Mouse (Mus musculus) neural tube, embryonic 13.5 days (tissue): ENCODE measurements at regions not wholly inside any gene's neighbourhood (a gene's known extent, or its start where the extent isn't known, plus 50 kb on each side); places are given as distances from the start of the nearest gene placed in this dataset.

Experiments
- ATAC-seq: fragments of 200-750 bp; cut with Nextera tagmentation; 2 replicates; pipeline ENCODE4 v1.8.0; 2017; ENCODE audit warnings: low read depth, mild to moderate bottlenecking, moderate TSS enrichment, moderate library complexity
- H3K27ac ChIP-seq: fragments of 300-500 bp; sonication (generic); replicated peaks from 2 replicates; pipeline ENCODE4 v1.5.1; 2015; ENCODE audit warnings: moderate library complexity, mild to moderate bottlenecking, inconsistent platforms
- H3K27me3 ChIP-seq: fragments of 300-500 bp; sonication (generic); 2 replicates; pipeline ENCODE4 v1.6.1; 2015; ENCODE audit warnings: mild to moderate bottlenecking, inconsistent platforms
- H3K36me3 ChIP-seq: fragments of 300-500 bp; sonication (generic); 2 replicates; pipeline ENCODE4 v1.6.1; 2015; ENCODE audit warnings: mild to moderate bottlenecking, inconsistent platforms
- H3K4me1 ChIP-seq: fragments of 300-500 bp; sonication (generic); replicated peaks from 2 replicates; pipeline ENCODE4 v1.6.1; 2015; ENCODE audit warnings: inconsistent platforms
- H3K4me2 ChIP-seq: fragments of 300-500 bp; sonication (generic); 2 replicates; pipeline ENCODE4 v1.6.1; 2015; ENCODE audit warnings: inconsistent platforms, mild to moderate bottlenecking, moderate library complexity
- H3K4me3 ChIP-seq: fragments of 300-500 bp; sonication (generic); 2 replicates; pipeline ENCODE4 v1.5.1; 2015; ENCODE audit warnings: mild to moderate bottlenecking, inconsistent platforms
- H3K9ac ChIP-seq: fragments of 300-500 bp; sonication (generic); 2 replicates; pipeline ENCODE4 v1.6.1; 2015; ENCODE audit warnings: moderate library complexity, mild to moderate bottlenecking, inconsistent platforms
- H3K9me3 ChIP-seq: fragments of 300-500 bp; sonication (generic); 2 replicates; pipeline ENCODE4 v1.6.1; 2016; ENCODE audit warnings: inconsistent platforms
- WGBS: fragments of 180-500 bp; shearing (Covaris S2); methylation state at CpG from one replicate; pipeline ENCODE4 v1.1.7; 2015; 5-methylcytosine and 5-hydroxymethylcytosine counted together

GRCm38 (mm10) chr7:88544393-88544792 is 114.3 kb downstream of the Rab38 start:
- H3K9me3 ChIP-seq: no peaks in the 10 kb centered on the region
- no peaks in the 10 kb centered on the region for H3K27me3 ChIP-seq
- H3K27ac ChIP-seq: no peak overlapping the region
- H3K4me3 ChIP-seq: no peak overlapping the region
- H3K36me3 ChIP-seq: no peaks in the 10 kb centered on the region
- peaks cover 5% of the 10 kb centered on the region; the same call in 1 of the 2 replicates for H3K4me1 ChIP-seq
- no peak overlapping the region for H3K9ac ChIP-seq
- WGBS: 9% methylated on average over 4 of the region's 4 CpGs
- H3K4me2 ChIP-seq: no peak overlapping the region
- ATAC-seq: peak; percentile 96

DNA sequence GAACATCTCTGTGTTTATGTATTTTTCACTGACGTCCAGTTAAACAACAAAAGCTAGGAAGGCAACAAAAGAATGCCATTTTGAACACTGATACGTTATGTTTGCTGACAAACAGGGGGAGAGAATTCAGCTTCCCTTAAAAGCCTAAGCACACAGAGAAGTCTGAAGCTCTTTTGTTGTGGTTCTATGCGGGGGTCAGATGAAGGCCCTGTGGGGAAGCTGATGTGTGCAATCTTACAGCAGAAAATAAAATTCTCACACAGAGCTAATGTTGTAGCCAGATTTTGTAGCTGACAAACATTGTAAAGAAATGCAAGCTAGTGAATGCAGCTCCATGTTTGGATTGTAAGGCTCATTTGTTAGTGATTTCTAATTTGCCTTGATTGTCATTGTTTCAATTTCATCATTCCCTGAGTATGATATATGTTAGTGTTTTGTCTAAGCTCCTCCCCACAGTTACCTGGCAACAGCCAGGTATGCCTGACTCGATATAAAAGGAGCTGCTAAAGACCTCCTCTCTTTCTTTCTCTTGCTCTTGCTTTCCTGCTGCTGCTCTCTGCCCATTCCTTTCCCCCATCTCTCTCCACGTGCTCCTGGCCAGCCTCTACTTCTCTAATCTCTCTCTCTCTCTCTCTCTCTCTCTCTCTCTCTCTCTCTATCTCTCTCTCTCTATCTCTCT is 115.0 kb downstream of the Rab38 start:
- Histone ChIP-seq H3K27me3 (no peaks in the 10 kb centered on the region), H3K36me3 (no peaks in the 10 kb centered on the region), H3K9ac (no peak overlapping the region), H3K4me3 (no peak overlapping the region), H3K4me1 (peaks cover 5% of the 10 kb centered on the region; the same call in 1 of the 2 replicates), H3K27ac (peak overlapping the region; percentile 18; the same call in 1 of the 2 replicates), H3K9me3 (no peaks in the 10 kb centered on the region), H3K4me2 (no peak overlapping the region)
- 0 out of 2 replicates have a peak, but pooled peaks have one; percentile 23 for ATAC-seq
- 41% methylated on average over 5 of the region's 5 CpGs for WGBS

DNA sequence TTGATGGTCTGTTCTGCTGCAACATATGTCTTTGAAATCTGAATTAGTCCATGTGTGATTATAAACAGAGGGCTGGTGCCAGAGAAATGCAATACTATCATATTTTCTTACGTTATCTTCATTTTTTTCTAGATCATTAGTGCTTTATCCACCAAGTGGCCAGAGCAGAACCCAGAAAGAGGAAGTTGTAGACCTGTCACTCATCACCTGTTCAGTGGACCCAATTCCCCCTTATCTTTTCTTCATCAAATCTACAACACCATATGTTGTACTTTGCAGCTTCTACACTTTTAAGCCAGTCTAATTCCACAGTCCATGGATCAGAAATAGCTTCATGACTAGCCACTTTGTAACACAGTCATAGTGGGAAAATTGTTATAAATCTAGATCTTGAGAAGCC is 145.0 kb downstream of the Rab38 start:
- ATAC-seq: no peak
- no peaks in the 10 kb centered on the region for H3K9me3 ChIP-seq
- H3K4me1 ChIP-seq: no peaks in the 10 kb centered on the region
- H3K27me3 ChIP-seq: no peaks in the 10 kb centered on the region
- no peak overlapping the region for H3K9ac ChIP-seq
- WGBS: 85% methylated on average over 1 of the region's 1 CpGs
- H3K4me3 ChIP-seq: no peak overlapping the region
- H3K36me3 ChIP-seq: no peaks in the 10 kb centered on the region
- H3K4me2 ChIP-seq: no peak overlapping the region
- H3K27ac ChIP-seq: no peak overlapping the region

DNA sequence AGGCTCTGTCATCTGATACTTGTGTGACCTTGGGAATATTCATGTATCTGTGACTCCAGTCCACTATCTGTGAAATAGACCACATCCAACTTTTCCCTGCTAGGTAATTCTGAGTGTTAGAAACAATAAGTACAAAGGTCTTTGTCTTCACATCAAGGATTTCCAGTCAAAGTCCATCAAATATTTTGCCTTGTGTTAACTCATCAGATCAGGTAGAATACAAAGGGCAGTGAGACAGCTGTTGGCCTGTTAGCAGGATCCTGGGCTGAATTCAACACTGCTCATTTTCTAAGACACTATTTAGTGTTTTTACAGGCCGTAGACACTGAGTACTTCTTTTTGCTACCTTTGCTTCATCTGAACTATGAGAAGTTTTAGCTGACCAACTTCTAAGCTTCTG is 170.7 kb downstream of the Rab38 start:
- no peaks in the 10 kb centered on the region for H3K27me3 ChIP-seq
- H3K9ac ChIP-seq: no peak overlapping the region
- ATAC-seq: no peak
- 92% methylated on average over 1 of the region's 1 CpGs for WGBS
- H3K4me2 ChIP-seq: no peak overlapping the region
- H3K4me3 ChIP-seq: no peak overlapping the region
- H3K27ac ChIP-seq: no peak overlapping the region
- no peaks in the 10 kb centered on the region for H3K36me3 ChIP-seq
- H3K4me1 ChIP-seq: no peaks in the 10 kb centered on the region
- H3K9me3 ChIP-seq: no peaks in the 10 kb centered on the region
